Mouse (Mus musculus) hindbrain, embryonic 11.5 days (tissue): ENCODE results near the gene Chtop. TPM values are rescaled to one million over a fixed set of nuclear protein-coding genes. Genes with fewer than 3 reads are reported as not detected.

Source experiments
- ATAC-seq: fragments of 200-750 bp; cut with Nextera tagmentation; 2 replicates; pipeline ENCODE4 v1.8.0; 2017; ENCODE audit warnings: mild to moderate bottlenecking, moderate TSS enrichment, moderate library complexity; ENCODE audit not compliant: low FRiP score
- DNase-seq: peaks from one replicate; pipeline ENCODE4 v3.0.0-alpha.2; 2015; ENCODE audit warnings: low spot score
- H3K27ac ChIP-seq: fragments of 300-500 bp; sonication (generic); 2 replicates; pipeline ENCODE4 v1.5.1; 2014; ENCODE audit warnings: mild to moderate bottlenecking, low read depth, low read length
- H3K27me3 ChIP-seq: fragments of 300-500 bp; sonication (generic); 2 replicates; pipeline ENCODE4 v1.6.1; 2014; ENCODE audit warnings: mild to moderate bottlenecking, low read length, moderate library complexity, mixed read lengths; ENCODE audit not compliant: control insufficient read depth, insufficient read depth
- H3K36me3 ChIP-seq: fragments of 300-500 bp; sonication (generic); 2 replicates; pipeline ENCODE4 v1.6.1; 2014; ENCODE audit warnings: mild to moderate bottlenecking, low read length, moderate library complexity, mixed read lengths; ENCODE audit not compliant: control insufficient read depth, insufficient read depth
- H3K4me1 ChIP-seq: fragments of 300-500 bp; sonication (generic); replicated peaks from 2 replicates; pipeline ENCODE4 v1.6.1; 2014; ENCODE audit warnings: low read length, mixed read lengths; ENCODE audit not compliant: control insufficient read depth, insufficient read depth
- H3K4me2 ChIP-seq: fragments of 300-500 bp; sonication (generic); replicated peaks from 2 replicates; pipeline ENCODE4 v1.6.1; 2014; ENCODE audit warnings: mild to moderate bottlenecking, low read depth, low read length
- H3K4me3 ChIP-seq: fragments of 300-500 bp; sonication (generic); 2 replicates; pipeline ENCODE4 v1.5.1; 2014; ENCODE audit warnings: low read depth, low read length
- H3K9ac ChIP-seq: fragments of 300-500 bp; sonication (generic); 2 replicates; pipeline ENCODE4 v1.6.1; 2014; ENCODE audit warnings: low read depth, low read length
- H3K9me3 ChIP-seq: fragments of 300-500 bp; sonication (generic); 2 replicates; pipeline ENCODE4 v1.6.1; 2016; ENCODE audit warnings: low read length; ENCODE audit not compliant: control insufficient read depth
- WGBS: fragments of 180-500 bp; shearing (Covaris S2); extraction: QIAGEN DNeasy Blood & Tissue Kit; methylation state at CpG from one replicate; pipeline ENCODE4 v1.1.7; 2014; 5-methylcytosine and 5-hydroxymethylcytosine counted together
- polyA plus RNA-seq: library from polyadenylated mRNA; unstranded; fragments of >200 nt; fragmentation: Nextera tagmentation; extraction: Ambion mirVana; gene quantifications from 2 replicates; pipeline ENCODE4 v1.2.1, GENCODE M21; 2014

Chtop gene
- polyA plus RNA-seq, 1 experiment from 2014 or later = 143 TPM

DNA sequence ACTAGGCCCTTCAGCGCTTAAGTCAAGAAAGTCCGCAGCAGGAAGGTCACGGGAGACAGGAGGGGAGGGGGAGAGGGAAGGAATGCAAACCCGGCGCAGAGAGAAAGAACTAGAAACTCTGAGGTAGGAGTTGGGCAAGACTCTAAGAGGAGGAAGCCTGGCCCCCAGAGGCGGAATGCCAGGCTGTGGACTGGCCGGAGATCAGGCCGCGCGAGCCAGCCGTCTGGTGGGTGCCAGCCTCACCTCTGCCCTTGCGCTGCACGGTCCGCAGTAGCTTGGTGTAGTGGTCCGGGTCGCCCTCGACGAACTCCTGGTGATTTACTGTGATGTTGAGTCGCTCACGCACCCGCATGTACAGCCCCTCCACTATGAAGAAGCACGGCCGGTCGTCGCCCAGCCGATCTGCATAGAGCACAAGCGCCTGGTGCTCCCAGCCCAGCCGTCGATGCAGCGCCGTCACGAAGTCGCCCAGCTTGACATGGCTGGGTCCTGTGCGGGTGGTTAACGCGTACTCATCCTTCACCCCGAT lies 44.7 kb downstream of the Chtop start:
- 10% methylated on average over 37 of the region's 37 CpGs for WGBS
- peak overlapping the region; percentile 34 for H3K4me3 ChIP-seq
- H3K36me3 ChIP-seq = no peaks in the 10 kb centered on the region
- H3K9me3 ChIP-seq = no peaks in the 10 kb centered on the region
- 0 out of 2 replicates have a peak, but pooled peaks cover 2% of the 10 kb centered on the region for H3K4me1 ChIP-seq
- peaks cover 37% of the 10 kb centered on the region for H3K27me3 ChIP-seq
- 0 out of 2 replicates have a peak, but pooled peaks have one; percentile 20 for ATAC-seq
- peak overlapping the region; percentile 60 for H3K4me2 ChIP-seq
- H3K27ac ChIP-seq = no peak overlapping the region
- H3K9ac ChIP-seq = peak overlapping the region; percentile 27; the same call in 1 of the 2 replicates
- peak; percentile 56 for DNase-seq

DNA sequence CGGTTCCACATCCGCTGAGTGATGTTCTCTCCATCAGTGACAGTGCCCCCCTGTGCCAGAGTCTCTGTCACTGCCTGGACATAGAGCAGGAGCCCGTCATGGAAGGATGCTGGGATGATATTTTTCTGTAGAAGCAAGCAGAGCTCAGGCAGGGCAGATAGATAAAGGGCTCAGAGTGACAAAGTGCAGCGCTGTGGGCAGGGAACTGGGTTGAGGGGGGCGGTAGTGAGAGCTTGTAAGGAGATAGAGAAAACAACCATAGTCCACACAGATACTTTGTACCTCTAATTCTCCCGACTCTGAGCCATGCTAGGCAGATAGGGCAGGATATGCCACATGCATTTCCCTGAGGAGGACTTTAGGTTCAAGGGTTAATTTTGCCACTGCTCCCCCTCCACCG lies 46.7 kb downstream of the Chtop start:
- 0 out of 2 replicates have a peak, but pooled peaks cover 2% of the 10 kb centered on the region for H3K4me1 ChIP-seq
- no peak for ATAC-seq
- H3K4me2 ChIP-seq = no peak overlapping the region
- WGBS = 41% methylated on average over 7 of the region's 7 CpGs
- H3K9ac ChIP-seq = no peak overlapping the region
- H3K4me3 ChIP-seq = no peak overlapping the region
- no peaks in the 10 kb centered on the region for H3K9me3 ChIP-seq
- DNase-seq = no peak
- no peaks in the 10 kb centered on the region for H3K36me3 ChIP-seq
- no peak overlapping the region for H3K27ac ChIP-seq
- peaks cover 37% of the 10 kb centered on the region for H3K27me3 ChIP-seq

DNA sequence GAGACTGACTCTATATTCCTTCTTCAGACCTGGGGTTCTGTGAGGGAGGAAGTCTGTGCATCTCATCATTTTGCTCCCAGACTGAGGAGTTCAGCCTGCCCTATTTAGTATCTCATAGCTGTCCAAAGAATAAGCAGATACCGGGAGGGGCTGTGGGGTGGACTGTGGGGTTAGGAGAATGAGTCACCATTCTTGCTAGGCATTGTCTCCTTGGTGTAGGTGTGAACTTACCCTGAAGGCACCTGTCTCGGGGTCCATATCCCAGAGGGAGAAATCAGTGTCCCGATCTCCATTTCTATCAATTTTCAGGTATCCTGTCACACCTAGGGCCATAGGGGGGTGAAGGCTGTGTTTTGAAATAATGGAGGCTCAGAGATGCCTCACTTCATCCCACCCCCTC lies 47.4 kb downstream of the Chtop start:
- DNase-seq = no peak
- Histone ChIP-seq H3K9me3 (no peaks in the 10 kb centered on the region), H3K4me3 (no peak overlapping the region), H3K4me1 (0 out of 2 replicates have a peak, but pooled peaks cover 2% of the 10 kb centered on the region), H3K27ac (no peak overlapping the region), H3K9ac (no peak overlapping the region), H3K4me2 (no peak overlapping the region), H3K27me3 (peaks cover 37% of the 10 kb centered on the region), H3K36me3 (no peaks in the 10 kb centered on the region)
- WGBS = 92% methylated on average over 3 of the region's 3 CpGs
- no peak for ATAC-seq

DNA sequence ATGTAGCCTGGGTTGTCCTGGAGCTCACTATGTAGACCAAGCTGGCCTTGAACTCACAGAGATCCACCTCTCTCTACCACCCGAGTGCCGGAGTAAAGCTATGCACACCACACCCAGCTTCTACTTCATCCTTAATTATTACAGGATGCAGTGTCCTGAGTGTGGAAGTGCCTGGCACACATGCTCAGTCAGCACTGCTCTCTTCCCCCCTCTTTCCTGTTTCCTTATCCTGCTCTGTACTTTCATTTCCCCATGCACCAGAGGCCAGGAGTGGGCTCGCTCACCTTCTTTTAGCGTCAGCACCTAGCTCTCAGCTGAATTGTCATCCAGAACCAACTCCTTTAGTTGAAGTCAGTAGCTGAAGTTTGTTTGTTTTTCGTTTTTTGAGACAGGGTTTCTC lies 49.0 kb downstream of the Chtop start:
- 78% methylated on average over 5 of the region's 5 CpGs for WGBS
- Histone ChIP-seq H3K27me3 (peaks cover 28% of the 10 kb centered on the region), H3K36me3 (no peaks in the 10 kb centered on the region), H3K4me2 (no peak overlapping the region), H3K9me3 (no peaks in the 10 kb centered on the region), H3K9ac (no peak overlapping the region), H3K4me3 (no peak overlapping the region), H3K4me1 (0 out of 2 replicates have a peak, but pooled peaks cover 1% of the 10 kb centered on the region), H3K27ac (no peak overlapping the region)
- no peak for DNase-seq
- ATAC-seq = no peak

DNA sequence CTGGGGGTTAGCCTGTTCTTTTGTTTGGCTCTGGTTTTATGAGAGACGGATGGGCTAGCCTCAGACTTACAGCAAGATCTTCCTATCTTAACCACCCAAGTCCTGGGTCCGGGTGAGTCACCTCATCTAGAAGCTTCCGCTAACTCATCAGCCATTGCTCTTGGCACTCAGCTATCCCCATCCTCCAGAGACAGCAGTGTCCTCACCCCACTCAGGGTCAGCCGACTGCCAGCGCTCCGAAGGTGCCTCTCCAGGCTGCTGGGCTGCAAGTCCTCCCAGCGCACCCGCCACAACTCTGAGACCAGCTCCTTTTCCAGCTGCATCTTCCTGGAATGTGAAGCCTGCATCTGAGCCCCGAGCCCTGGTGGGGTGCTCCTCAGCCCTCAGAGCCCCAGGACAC lies 49.6 kb downstream of the Chtop start:
- peaks cover 22% of the 10 kb centered on the region for H3K27me3 ChIP-seq
- no peak for DNase-seq
- ATAC-seq = no peak
- H3K4me1 ChIP-seq = no peaks in the 10 kb centered on the region
- no peaks in the 10 kb centered on the region for H3K36me3 ChIP-seq
- H3K4me3 ChIP-seq = no peak overlapping the region
- no peak overlapping the region for H3K27ac ChIP-seq
- no peak overlapping the region for H3K4me2 ChIP-seq
- no peak overlapping the region for H3K9ac ChIP-seq
- 82% methylated on average over 9 of the region's 9 CpGs for WGBS
- no peaks in the 10 kb centered on the region for H3K9me3 ChIP-seq

DNA sequence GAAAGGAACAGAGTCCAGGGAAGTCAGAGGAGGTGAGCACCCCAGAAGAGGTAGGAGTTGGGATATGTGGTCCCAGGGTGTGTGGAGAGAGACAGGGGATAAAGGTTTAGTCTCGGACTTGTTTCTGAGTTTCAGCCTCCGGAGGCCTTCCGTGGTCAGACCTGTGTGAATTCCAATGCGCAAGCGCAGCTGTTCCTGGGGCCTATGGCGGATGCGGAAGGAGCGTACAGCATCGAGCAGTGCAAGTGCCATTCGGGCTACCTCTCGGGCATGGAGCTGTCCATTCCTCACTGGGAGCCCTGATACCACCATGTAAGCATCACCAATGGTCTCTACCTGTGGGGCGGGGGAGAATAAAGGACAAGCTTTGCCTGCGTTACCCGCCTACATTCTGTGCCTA lies 54.4 kb downstream of the Chtop start:
- DNase-seq (no peak), ATAC-seq (no peak)
- H3K4me1 ChIP-seq = no peaks in the 10 kb centered on the region
- no peak overlapping the region for H3K9ac ChIP-seq
- H3K36me3 ChIP-seq = no peaks in the 10 kb centered on the region
- no peaks in the 10 kb centered on the region for H3K27me3 ChIP-seq
- H3K27ac ChIP-seq = no peak overlapping the region
- no peak overlapping the region for H3K4me3 ChIP-seq
- 84% methylated on average over 14 of the region's 14 CpGs for WGBS
- no peaks in the 10 kb centered on the region for H3K9me3 ChIP-seq
- no peak overlapping the region for H3K4me2 ChIP-seq

DNA sequence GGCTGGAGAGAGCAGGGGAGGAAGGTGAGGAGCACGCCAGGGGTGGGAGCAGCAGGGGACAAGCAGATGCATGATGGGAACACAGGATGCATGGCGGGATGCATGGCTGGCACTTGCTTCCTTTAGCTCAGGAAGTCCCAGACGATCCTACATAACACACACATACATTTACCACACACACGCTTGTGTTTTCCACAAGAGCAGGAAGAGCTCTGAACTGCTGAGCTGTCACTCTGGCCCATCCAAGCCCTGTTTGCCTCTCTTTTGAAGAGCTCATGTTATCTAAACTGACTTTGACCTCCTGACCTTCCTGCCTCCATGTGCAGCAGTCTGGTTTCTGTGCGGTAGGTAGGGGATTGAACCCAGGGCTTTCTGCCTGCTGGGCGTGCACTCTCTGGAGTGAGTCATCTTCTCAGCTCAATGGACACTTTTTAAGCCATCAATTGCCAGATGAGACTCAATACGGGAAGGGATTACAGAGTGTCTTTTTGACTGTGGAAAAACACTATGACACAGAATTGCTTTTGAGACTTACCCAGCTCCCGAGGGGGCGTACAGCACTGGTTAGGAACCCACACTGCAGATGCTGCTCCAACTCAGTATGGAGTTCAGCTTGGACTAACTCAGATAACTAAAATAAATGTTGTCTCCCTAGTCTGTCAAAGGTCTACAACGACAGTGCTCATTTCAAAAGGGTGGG lies 57.8 kb downstream of the Chtop start:
- no peak for ATAC-seq
- no peaks in the 10 kb centered on the region for H3K27me3 ChIP-seq
- no peaks in the 10 kb centered on the region for H3K9me3 ChIP-seq
- DNase-seq = no peak
- H3K4me3 ChIP-seq = no peak overlapping the region
- H3K4me1 ChIP-seq = no peaks in the 10 kb centered on the region
- H3K36me3 ChIP-seq = no peaks in the 10 kb centered on the region
- no peak overlapping the region for H3K4me2 ChIP-seq
- no peak overlapping the region for H3K9ac ChIP-seq
- H3K27ac ChIP-seq = no peak overlapping the region
- 54% methylated on average over 10 of the region's 10 CpGs for WGBS

DNA sequence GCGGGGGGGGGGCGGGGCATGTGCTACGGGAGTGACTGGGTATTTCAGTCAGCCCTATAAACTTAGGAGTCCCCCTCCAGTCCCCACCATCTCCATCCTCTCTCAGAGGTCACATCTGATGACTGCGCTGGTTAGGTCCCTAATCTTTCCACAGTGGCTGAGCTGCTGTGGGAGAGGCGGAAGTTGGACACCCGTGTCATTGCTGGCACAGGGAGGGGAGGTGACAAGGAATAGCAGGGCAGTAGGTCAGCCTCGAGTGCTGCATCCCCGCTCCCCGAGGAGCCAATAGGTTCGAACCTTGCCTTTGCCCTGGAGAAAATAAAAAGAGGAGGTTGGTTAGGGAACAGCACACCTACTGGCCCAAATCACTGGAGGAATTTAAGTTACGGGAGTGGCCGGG lies 58.4 kb downstream of the Chtop start:
- H3K9ac ChIP-seq = no peak overlapping the region
- WGBS = 36% methylated on average over 12 of the region's 12 CpGs
- DNase-seq (no peak), ATAC-seq (no peak)
- H3K4me3 ChIP-seq = no peak overlapping the region
- no peaks in the 10 kb centered on the region for H3K9me3 ChIP-seq
- no peaks in the 10 kb centered on the region for H3K36me3 ChIP-seq
- no peak overlapping the region for H3K27ac ChIP-seq
- no peak overlapping the region for H3K4me2 ChIP-seq
- no peaks in the 10 kb centered on the region for H3K27me3 ChIP-seq
- no peaks in the 10 kb centered on the region; the same call in 1 of the 2 replicates for H3K4me1 ChIP-seq
